In genomic region chr2:48469357-48469756, GRCm38 (mm10) we compare ENCODE assay signal across 31 mouse cellular contexts.
A peak's percentile ranks its signal among the peaks of the same experiment; 100 is the strongest.
DNase-seq lines count a peak whose midpoint lies in the region; ATAC-seq and TF ChIP-seq lines count a peak whose summit lies in the region.
"Had no signal": no experiment of that assay in that cellular context is flagged by ENCODE, and none has a peak within 500 bp of the region (broad histone marks: within the 10 kb centered on the region; RNA-seq: fewer than 3 reads in every experiment).

No protein-coding gene starts in this region.

- no peak overlapping the region for H3K4me3 ChIP-seq in heart, embryonic 10.5 days
- no peak overlapping the region for H3K4me3 ChIP-seq in lung, adult 2 months (replicated peaks; ENCODE audit: extremely low read depth, low read depth, low read length)
- H3K4me3 ChIP-seq: embryonic facial prominence, embryonic 13.5 days; erythroblast, embryonic 14.5 days; forebrain, embryonic 12.5 days; intestine, embryonic 15.5 days; liver, embryonic 12.5 days; midbrain, embryonic 13.5 days; neural tube, embryonic 15.5 days; stomach, embryonic 15.5 days had no signal

- ATAC-seq in CD4-positive, CD25-positive, alpha-beta regulatory T cell, adult 4 months, result no peak
- ATAC-seq: forebrain, postnatal 0 days; hindbrain, embryonic 16.5 days; intestine, embryonic 15.5 days; liver, embryonic 12.5 days; liver, postnatal 0 days; lung, postnatal 0 days; midbrain, embryonic 13.5 days had no signal

- no peaks in the 10 kb centered on the region for H3K9me3 ChIP-seq in heart, embryonic 10.5 days
- H3K9me3 ChIP-seq: embryonic facial prominence, embryonic 13.5 days; forebrain, embryonic 12.5 days; G1E; intestine, embryonic 15.5 days; liver, embryonic 12.5 days; midbrain, embryonic 13.5 days; neural tube, embryonic 15.5 days; stomach, embryonic 15.5 days had no signal

- peak; percentile 11 for DNase-seq in CD4-positive, CD25-positive, alpha-beta regulatory T cell, adult 2 months (ENCODE audit: low read depth, low spot score)
- peak; percentile 42 to 69 for DNase-seq in heart, adult 9 months (ENCODE audit: low spot score in 2 of 2)
- DNase-seq in heart, embryonic 10.5 days (ENCODE audit: low spot score), result no peak
- DNase-seq in brain, embryonic 14.5 days (ENCODE audit: low read depth), result peak; percentile 28
- peak; percentile 27 for DNase-seq in naive thymus-derived CD4-positive, alpha-beta T cell, adult 2 months (ENCODE audit: low read depth)
- no peak for DNase-seq in lung, adult 2 months
- no peak for DNase-seq in thymus, postnatal 0 days (ENCODE audit: low spot score)
- DNase-seq: adrenal gland, postnatal 36 days; cerebellum, adult 8-10 months; forebrain, postnatal 0 days; gastrocnemius, postnatal 14 days; kidney, adult 8-10 months; kidney, postnatal 4 days; liver, postnatal 0 days; right cerebral cortex, postnatal 14 days; thymus, postnatal 14 days had no signal

- H3K27me3 ChIP-seq in heart, embryonic 10.5 days (ENCODE audit: insufficient read depth, poor library complexity, severe bottlenecking), result no peaks in the 10 kb centered on the region
- H3K27me3 ChIP-seq: embryonic facial prominence, embryonic 13.5 days; forebrain, embryonic 12.5 days; intestine, embryonic 15.5 days; liver, embryonic 12.5 days; midbrain, embryonic 13.5 days; neural tube, embryonic 15.5 days; Patski; stomach, embryonic 15.5 days had no signal

- H3K36me3 ChIP-seq in heart, embryonic 10.5 days, result no peaks in the 10 kb centered on the region
- H3K36me3 ChIP-seq: embryonic facial prominence, embryonic 13.5 days; forebrain, embryonic 12.5 days; G1E; intestine, embryonic 15.5 days; liver, embryonic 12.5 days; midbrain, embryonic 13.5 days; neural tube, embryonic 15.5 days; stomach, embryonic 15.5 days had no signal

- no peak for TF ChIP-seq POLR2A in brain, embryonic 14.5 days (IDR thresholded peaks at IDR 0.05; ENCODE audit: borderline replicate concordance, extremely low read depth, insufficient read depth, insufficient read length, poor library complexity, severe bottlenecking)
- no peak for TF ChIP-seq POLR2A in lung, adult 2 months (IDR thresholded peaks at IDR 0.05; ENCODE audit: borderline replicate concordance, extremely low read depth, low read depth, low read length)

- no peak for TF ChIP-seq CTCF in brain, embryonic 14.5 days (IDR thresholded peaks at IDR 0.05; ENCODE audit: borderline replicate concordance, extremely low read depth, insufficient read depth, insufficient read length)
- TF ChIP-seq CTCF in lung, adult 2 months (IDR thresholded peaks at IDR 0.05; ENCODE audit: insufficient read depth, low read length), result no peak

- H3K4me1 ChIP-seq in heart, embryonic 10.5 days, result no peaks in the 10 kb centered on the region
- no peaks in the 10 kb centered on the region for H3K4me1 ChIP-seq in lung, adult 2 months (ENCODE audit: control insufficient read depth, insufficient read depth, low read length)
- H3K4me1 ChIP-seq: embryonic facial prominence, embryonic 13.5 days; forebrain, embryonic 12.5 days; intestine, embryonic 15.5 days; liver, embryonic 12.5 days; midbrain, embryonic 13.5 days; stomach, embryonic 15.5 days had no signal

- WGBS in heart, embryonic 10.5 days, result 89% methylated on average over 4 of the region's 4 CpGs
- 69% methylated on average over 4 of the region's 4 CpGs for WGBS in lung, adult 2 months

- no peak overlapping the region for H3K27ac ChIP-seq in heart, embryonic 10.5 days
- H3K27ac ChIP-seq: embryonic facial prominence, embryonic 13.5 days; forebrain, embryonic 12.5 days; intestine, embryonic 15.5 days; kidney, postnatal 0 days; liver, embryonic 12.5 days; macrophage; midbrain, embryonic 13.5 days; neural tube, embryonic 15.5 days; stomach, embryonic 15.5 days had no signal

Comparison
In these comparisons a context has a peak if more than half of its experiments do, and no peak if none do; other contexts are left out.
1. DNase-seq: peak in CD4-positive, CD25-positive, alpha-beta regulatory T cell, adult 2 months (single experiment), heart, adult 9 months (2 of 2), brain, embryonic 14.5 days (single experiment) and naive thymus-derived CD4-positive, alpha-beta T cell, adult 2 months (single experiment); none in heart, embryonic 10.5 days (single experiment), lung, adult 2 months (single experiment) and thymus, postnatal 0 days (single experiment).